Mouse (Mus musculus): ENCODE measurements around the gene Anapc15. TPM values are rescaled to one million over a fixed set of nuclear protein-coding genes. Genes with fewer than 3 reads are reported as not detected.
"Not testable (repeated sequence)": the region's sequence is repeated elsewhere in the genome, so short reads cannot be mapped to it uniquely, and the experiment has no call there.

Anapc15 gene
- total RNA-seq, 2 experiments from 2014 or later, result 27.2 to 34.1 TPM

- no peak for DNase-seq (ENCODE audit: low spot score in 2 of 2)
Measured at GRCm38 (mm10) chr7:101939758-101940157, 76.2 kb downstream of the Anapc15 start.

GRCm38 (mm10) chr7:101949008-101949407, 85.5 kb downstream of the Anapc15 start:
- not testable (repeated sequence) for DNase-seq (ENCODE audit: low spot score in 2 of 2)

Small RNA genes lying within 50 kb of the gene (microRNA-seq; reads per million reads assigned to microRNA genes)
- gene Gm22655, result 0 reads per million in 2 experiments

Other genes with a start within 250 kb of the Anapc15 start
- gene Clpb, start 200.1 kb upstream of the Anapc15 start, total RNA-seq (2021), result 10 to 100 TPM; 55.8 to 57.3 TPM
- under 1 TPM; 0.51 to 0.68 TPM for gene Phox2a, start 45.4 kb upstream of the Anapc15 start, total RNA-seq (2021)
- 10 to 100 TPM; 28.7 to 31.4 TPM for gene Inppl1, start 25.5 kb upstream of the Anapc15 start, total RNA-seq (2021)
- under 1 TPM in 1 of 2 experiments, not detected in 1; 0.54 TPM for gene Folr2, start 6.5 kb upstream of the Anapc15 start, total RNA-seq (2021)
- not detected for gene Folr1, start 7.1 kb downstream of the Anapc15 start, total RNA-seq (2021)
- gene Lamtor1, start 42.2 kb downstream of the Anapc15 start, total RNA-seq (2021), result 10 to 100 TPM; 82.6 to 87.9 TPM
- not detected for gene Tomt, start 42.6 kb downstream of the Anapc15 start, total RNA-seq (2021)
- gene Lrrc51, start 70.2 kb downstream of the Anapc15 start, total RNA-seq (2021), result 1 to 10 TPM; 5.4 to 5.5 TPM
- 100 to 1,000 TPM in 1 of 2 experiments, 10 to 100 TPM in 1; 93.8 to 106 TPM for gene Numa1, start 70.4 kb downstream of the Anapc15 start, total RNA-seq (2021)
- gene Il18bp, start 155.0 kb downstream of the Anapc15 start, total RNA-seq (2021), result 1 to 10 TPM; 6.6 to 6.8 TPM
- 10 to 100 TPM; 46.0 to 46.6 TPM for gene Rnf121, start 201.8 kb downstream of the Anapc15 start, total RNA-seq (2021)
- gene Xndc1, start 201.8 kb downstream of the Anapc15 start, total RNA-seq (2021), result 10 to 100 TPM; 20.5 to 26.6 TPM
- gene Xntrpc, start 202.0 kb downstream of the Anapc15 start, total RNA-seq (2021), result 1 to 10 TPM; 2.4 to 2.5 TPM
- gene Trpc2, start 219.4 kb downstream of the Anapc15 start, total RNA-seq (2021), result not detected
- not detected for gene Art1, start 238.0 kb downstream of the Anapc15 start, total RNA-seq (2021)
- gene Art5, start 245.8 kb downstream of the Anapc15 start, total RNA-seq (2021), result not detected

All from left cerebral cortex, adult 18-20 months (tissue).